Mouse (Mus musculus) bone marrow macrophage, adult 2 months (primary cell): Measurements from ENCODE around the gene Pcyt1a. TPM values are rescaled to one million over a fixed set of nuclear protein-coding genes. Genes with fewer than 3 reads are reported as not detected.

Experiments used
- H3K27ac ChIP-seq: 2 replicates; pipeline ENCODE4 v1.5.1; 2012; ENCODE audit warnings: low read depth, low read length; ENCODE audit not compliant: insufficient read depth
- H3K4me1 ChIP-seq: 2 replicates; pipeline ENCODE4 v1.6.1; 2012; ENCODE audit warnings: low read length; ENCODE audit not compliant: control insufficient read depth, insufficient read depth
- H3K4me3 ChIP-seq: 2 replicates; pipeline ENCODE4 v1.5.1; 2012; ENCODE audit warnings: mild to moderate bottlenecking, low read length, moderate library complexity; ENCODE audit not compliant: insufficient read depth
- CTCF ChIP-seq: IDR thresholded peaks from 2 replicates; pipeline ENCODE4 v1.5.1; 2012; ENCODE audit warnings: low read depth, mild to moderate bottlenecking, low read length, moderate library complexity
- POLR2A ChIP-seq: IDR thresholded peaks from 2 replicates; pipeline ENCODE4 v1.6.1; 2012; ENCODE audit warnings: mild to moderate bottlenecking, low read depth, low read length, borderline replicate concordance
- polyA plus RNA-seq: library from polyadenylated mRNA; stranded (reverse); fragments of >200 nt; gene quantifications from 2 replicates; pipeline ENCODE4 v1.2.4, GENCODE M21; 2012; ENCODE audit not compliant: missing spikeins, insufficient read depth, insufficient read length

Gene Pcyt1a
- polyA plus RNA-seq, 1 experiment = 100 TPM

DNA sequence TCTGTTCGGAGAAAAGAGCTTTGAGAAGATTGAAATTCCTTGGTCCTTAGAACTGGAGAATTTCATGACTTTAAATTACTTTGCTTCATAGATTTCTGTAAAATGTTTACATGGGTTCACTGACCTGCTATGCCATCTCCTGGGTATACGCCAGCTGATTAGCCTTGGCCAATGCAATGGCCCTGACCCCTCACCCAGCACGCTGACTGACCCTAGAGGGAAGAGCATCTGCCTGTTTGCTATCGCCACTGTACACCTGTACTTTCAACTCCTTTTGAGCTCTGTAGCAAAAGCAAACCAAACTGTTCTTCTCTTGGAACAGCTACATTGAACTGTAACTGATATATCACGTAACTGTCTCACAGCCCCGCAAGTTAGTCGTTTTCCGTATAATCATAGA lies 22.4 kb downstream of the Pcyt1a start:
- TF ChIP-seq CTCF = no peak
- TF ChIP-seq POLR2A = no peak
- Histone ChIP-seq H3K4me1 (peaks cover 3% of the 10 kb centered on the region; the same call in 1 of the 2 replicates), H3K4me3 (no peak overlapping the region), H3K27ac (no peak overlapping the region)

- Histone ChIP-seq H3K4me1 (peaks cover 3% of the 10 kb centered on the region; the same call in 1 of the 2 replicates), H3K27ac (no peak overlapping the region), H3K4me3 (no peak overlapping the region)
- TF ChIP-seq CTCF (no peak), POLR2A (no peak)
Observed at GRCm38 (mm10) chr16:32454646-32455045, 23.9 kb downstream of the Pcyt1a start.

DNA sequence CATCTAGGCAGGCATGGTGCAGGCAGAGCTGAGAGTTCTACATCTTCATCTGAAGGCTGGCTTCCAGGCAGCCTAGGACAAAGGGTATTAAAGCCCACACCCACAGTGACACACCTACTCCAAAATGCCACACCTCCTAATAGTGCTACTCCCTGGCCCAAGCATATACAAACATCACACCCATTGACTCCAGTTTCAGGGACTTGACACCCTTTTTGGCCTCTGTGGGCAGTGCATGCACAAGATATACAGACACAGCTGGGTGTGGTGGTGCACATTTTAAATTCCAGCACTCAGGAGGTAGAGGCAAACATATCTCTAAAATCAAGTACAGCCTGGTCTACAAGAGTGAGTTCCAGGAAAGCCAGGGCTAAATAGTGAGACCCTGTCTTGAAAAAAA lies 25.4 kb downstream of the Pcyt1a start:
- H3K4me1 ChIP-seq = peaks cover 3% of the 10 kb centered on the region; the same call in 1 of the 2 replicates
- TF ChIP-seq CTCF = no peak
- TF ChIP-seq POLR2A = no peak
- H3K4me3 ChIP-seq = no peak overlapping the region
- H3K27ac ChIP-seq = no peak overlapping the region

GRCm38 (mm10) chr16:32456761-32457160 lies 26.0 kb downstream of the Pcyt1a start:
- Histone ChIP-seq H3K27ac (no peak overlapping the region), H3K4me3 (no peak overlapping the region)
- TF ChIP-seq POLR2A = no peak
- TF ChIP-seq CTCF = no peak

DNA sequence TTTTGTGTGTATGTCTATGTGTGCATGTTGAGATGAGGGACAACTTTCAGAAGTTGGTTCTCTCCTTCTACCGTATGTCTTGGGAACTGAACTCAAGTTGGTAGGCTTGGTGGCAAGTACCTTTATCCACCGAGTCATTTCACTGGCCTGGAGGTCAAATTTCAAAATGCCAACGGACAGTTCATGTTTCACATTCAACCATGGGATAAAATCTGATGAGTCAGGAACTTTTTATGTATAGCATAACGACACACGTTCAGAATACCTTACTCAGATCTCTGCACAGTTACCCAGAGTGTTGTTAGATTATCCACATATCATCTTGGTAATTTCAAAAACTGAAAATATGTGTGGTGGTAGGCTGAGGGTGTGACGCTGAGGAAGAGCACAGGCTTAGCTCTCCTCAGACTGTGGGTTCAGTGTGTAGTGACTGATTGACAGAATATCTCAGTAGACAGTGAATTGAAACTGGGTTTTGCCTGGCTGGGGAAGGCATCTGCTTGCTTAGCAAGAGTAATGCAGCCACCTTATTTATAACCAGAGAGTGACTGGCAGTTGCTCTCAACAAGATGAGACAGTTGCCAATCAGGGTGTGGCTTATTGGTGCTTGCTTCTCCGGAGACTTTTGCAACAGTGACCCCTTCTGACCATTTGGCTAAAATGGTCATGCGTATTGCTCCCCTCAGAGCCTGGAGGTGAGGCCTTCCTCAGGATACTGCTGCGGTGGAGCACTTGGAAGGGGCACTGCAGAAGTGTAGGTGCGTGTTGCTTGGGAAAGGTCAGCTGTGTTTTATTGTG lies 27.1 kb downstream of the Pcyt1a start:
- H3K4me3 ChIP-seq = no peak overlapping the region
- H3K4me1 ChIP-seq = peaks cover 3% of the 10 kb centered on the region; the same call in 1 of the 2 replicates
- TF ChIP-seq POLR2A = no peak
- 0 out of 2 replicates have a peak, but pooled peaks have one; percentile 33 for TF ChIP-seq CTCF
- H3K27ac ChIP-seq = no peak overlapping the region

More at GRCm38 (mm10) chr16:32456761-32457160, 26.0 kb downstream of the Pcyt1a start:
- H3K4me1 ChIP-seq = peaks cover 3% of the 10 kb centered on the region; the same call in 1 of the 2 replicates

GRCm38 (mm10) chr16:32460518-32460917 lies 29.8 kb downstream of the Pcyt1a start:
- H3K4me3 ChIP-seq = no peak overlapping the region
- H3K4me1 ChIP-seq = peaks cover 5% of the 10 kb centered on the region; the same call in 1 of the 2 replicates
- TF ChIP-seq POLR2A (no peak), CTCF (0 out of 2 replicates have a peak, but pooled peaks have one; percentile 16)
- H3K27ac ChIP-seq = no peak overlapping the region

DNA sequence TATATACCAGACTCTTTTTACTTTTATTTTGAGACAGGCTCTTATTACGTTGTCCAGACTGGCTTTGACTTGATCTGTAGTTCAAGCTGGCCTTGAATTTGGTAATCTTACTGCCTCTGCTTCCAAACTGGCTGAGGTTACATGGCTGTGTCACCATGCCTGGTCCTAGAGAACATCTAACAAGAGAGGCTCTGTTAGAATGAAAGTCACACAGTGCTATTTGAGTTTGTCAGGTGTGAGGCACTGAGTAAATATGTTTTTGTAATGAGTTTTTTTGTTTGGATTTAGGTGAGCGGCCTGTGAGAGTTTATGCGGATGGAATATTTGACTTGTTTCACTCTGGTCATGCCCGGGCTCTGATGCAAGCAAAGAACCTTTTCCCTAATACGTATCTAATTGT lies 31.0 kb downstream of the Pcyt1a start:
- TF ChIP-seq CTCF = no peak
- no peak for TF ChIP-seq POLR2A
- Histone ChIP-seq H3K4me1 (peaks cover 6% of the 10 kb centered on the region; the same call in 1 of the 2 replicates), H3K27ac (no peak overlapping the region), H3K4me3 (no peak overlapping the region)

GRCm38 (mm10) chr16:32462950-32463349 lies 32.2 kb downstream of the Pcyt1a start:
- no peak overlapping the region for H3K27ac ChIP-seq
- H3K4me1 ChIP-seq = peaks cover 2% of the 10 kb centered on the region; the same call in 1 of the 2 replicates
- no peak for TF ChIP-seq CTCF
- TF ChIP-seq POLR2A = no peak
- H3K4me3 ChIP-seq = no peak overlapping the region

DNA sequence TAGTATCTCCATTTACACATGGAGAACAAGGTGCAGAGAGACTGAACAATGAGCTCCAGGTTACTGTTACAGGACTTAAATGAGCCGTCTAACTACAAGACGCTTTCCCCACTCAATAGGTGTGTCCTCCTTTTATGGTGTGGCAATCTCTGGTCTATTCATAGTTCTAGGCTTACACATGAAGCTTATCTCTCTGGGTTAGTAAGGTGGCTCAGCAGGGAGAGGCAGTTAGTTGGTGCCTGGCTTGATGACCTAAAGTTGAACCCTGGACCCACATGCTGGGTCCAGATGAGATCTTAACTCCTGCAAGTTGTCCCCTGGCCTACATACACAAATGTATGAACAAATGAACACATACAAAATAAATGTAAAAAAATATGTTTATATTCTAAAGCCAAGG lies 32.7 kb downstream of the Pcyt1a start:
- Histone ChIP-seq H3K27ac (no peak overlapping the region), H3K4me3 (no peak overlapping the region), H3K4me1 (0 out of 2 replicates have a peak, but pooled peaks cover 2% of the 10 kb centered on the region)
- TF ChIP-seq CTCF (no peak), POLR2A (no peak)

GRCm38 (mm10) chr16:32464908-32465307 lies 34.2 kb downstream of the Pcyt1a start:
- 0 out of 2 replicates have a peak, but pooled peaks cover 2% of the 10 kb centered on the region for H3K4me1 ChIP-seq
- no peak overlapping the region for H3K4me3 ChIP-seq
- no peak overlapping the region for H3K27ac ChIP-seq
- no peak for TF ChIP-seq POLR2A
- TF ChIP-seq CTCF = no peak
